8 mouse cellular contexts compared by ENCODE assay signal in genomic region chr6:17692647-17693046, GRCm38 (mm10). TPM values are rescaled to one million over a fixed set of nuclear protein-coding genes. Genes with fewer than 3 reads are reported as not detected.
DNase-seq lines count a peak whose midpoint lies in the region; ATAC-seq and TF ChIP-seq lines count a peak whose summit lies in the region.

Gene St7, plus strand, starts transcription at chr6:17692933.

- WGBS in cerebellum, adult 2 months = 92% methylated on average over 7 of the region's 7 CpGs
- 75% methylated on average over 7 of the region's 7 CpGs for WGBS in liver, embryonic 11.5 days

- no peak for TF ChIP-seq CTCF in cerebellum, adult 2 months (IDR thresholded peaks at IDR 0.05; ENCODE audit: borderline replicate concordance, insufficient read depth, low read depth, low read length)
- TF ChIP-seq CTCF in C2C12 (IDR thresholded peaks at IDR 0.05; ENCODE audit: control insufficient read depth, insufficient read depth, insufficient read length) = no peak

- H3K36me3 ChIP-seq in C2C12 (ENCODE audit: control insufficient read depth, insufficient read depth) = peaks cover 5% of the 10 kb centered on the region
- H3K36me3 ChIP-seq in erythroblast, embryonic 14.5 days (ENCODE audit: control insufficient read depth) = peaks cover 5% of the 10 kb centered on the region
- H3K36me3 ChIP-seq in liver, embryonic 11.5 days (ENCODE audit: control insufficient read depth, insufficient read depth, low read length) = no peaks in the 10 kb centered on the region

- peak within 1 kb of the TSS; percentile 97 for H3K4me3 ChIP-seq in cerebellum, adult 2 months (replicated peaks; ENCODE audit: insufficient read depth, low read depth, low read length)
- peak within 1 kb of the TSS; percentile 50 for H3K4me3 ChIP-seq in C2C12 (ENCODE audit: insufficient read depth, poor library complexity, severe bottlenecking)
- H3K4me3 ChIP-seq in erythroblast, embryonic 14.5 days (replicated peaks) = peak within 1 kb of the TSS; percentile 94
- H3K4me3 ChIP-seq in liver, embryonic 11.5 days (ENCODE audit: low read depth, low read length) = peak within 1 kb of the TSS; percentile 86

- H3K79me3 ChIP-seq in C2C12 (ENCODE audit: low read depth) = peaks cover 3% of the 10 kb centered on the region

- no peak for ATAC-seq in liver, embryonic 11.5 days (replicated peaks; ENCODE audit: low FRiP score)

- no peaks in the 10 kb centered on the region for H3K4me1 ChIP-seq in cerebellum, adult 2 months (ENCODE audit: control insufficient read depth, insufficient read depth, low read length)
- peaks cover 30% of the 10 kb centered on the region for H3K4me1 ChIP-seq in erythroblast, embryonic 14.5 days (ENCODE audit: control insufficient read depth)
- H3K4me1 ChIP-seq in liver, embryonic 11.5 days (replicated peaks; ENCODE audit: control insufficient read depth, insufficient read depth, low read length) = peaks cover 6% of the 10 kb centered on the region

- DNase-seq in cerebellum, adult 2 months = no peak
- DNase-seq in cerebellum, adult 8-10 months = no peak
- no peak for DNase-seq in heart, postnatal 36 days
- DNase-seq in liver, embryonic 11.5 days (ENCODE audit: low spot score) = no peak
- no peak for DNase-seq in kidney, adult 9 months
- no peak for DNase-seq in cerebellum, postnatal 25 days

- no peaks in the 10 kb centered on the region for H3K9me3 ChIP-seq in erythroblast, embryonic 14.5 days (ENCODE audit: control insufficient read depth, low read length)
- no peaks in the 10 kb centered on the region for H3K9me3 ChIP-seq in liver, embryonic 11.5 days (ENCODE audit: control insufficient read depth, low read length)

- TF ChIP-seq POLR2A in cerebellum, adult 2 months (IDR thresholded peaks at IDR 0.05; ENCODE audit: borderline replicate concordance, insufficient read depth, low read length) = no peak

- H3ac ChIP-seq in C2C12 (ENCODE audit: control insufficient read depth, insufficient read length, low read depth) = peak within 1 kb of the TSS; percentile 91

- H3K79me2 ChIP-seq in C2C12 (ENCODE audit: control insufficient read depth, insufficient read depth) = no peaks in the 10 kb centered on the region

- intact Hi-C loops in heart, postnatal 36 days (cut with DNase I) = loop anchor here (5.0 kb wide), 1 partner anchor 55 kb away; the partner anchor contains the start of gene Capza2

- H3K27me3 ChIP-seq in cerebellum, adult 2 months (ENCODE audit: control insufficient read depth, insufficient read depth, low read length) = no peaks in the 10 kb centered on the region
- H3K27me3 ChIP-seq in C2C12 (ENCODE audit: control insufficient read depth, insufficient read depth, insufficient read length) = no peaks in the 10 kb centered on the region
- no peaks in the 10 kb centered on the region for H3K27me3 ChIP-seq in erythroblast, embryonic 14.5 days (ENCODE audit: control insufficient read depth)
- no peaks in the 10 kb centered on the region for H3K27me3 ChIP-seq in liver, embryonic 11.5 days (replicated peaks; ENCODE audit: control insufficient read depth, insufficient read depth, low read length)

- H3K27ac ChIP-seq in cerebellum, adult 2 months (ENCODE audit: insufficient read depth, low read length) = peak within 1 kb of the TSS; percentile 40; the same call in 1 of the 2 replicates
- peak within 1 kb of the TSS; percentile 91 for H3K27ac ChIP-seq in liver, embryonic 11.5 days (ENCODE audit: low read depth, low read length)

- H3K9ac ChIP-seq in liver, embryonic 11.5 days (ENCODE audit: low read depth, low read length) = peak within 1 kb of the TSS; percentile 96

- peak within 1 kb of the TSS; percentile 85 for H3K4me2 ChIP-seq in liver, embryonic 11.5 days

TF ChIP-seq in C2C12, 6 proteins besides CTCF, POLR2A, EP300 and RAD21:
- TF ChIP-seq MYOG (IDR thresholded peaks at IDR 0.05; ENCODE audit: control insufficient read depth, extremely low read depth, insufficient read length) = no peak
- no peak for TF ChIP-seq USF1 (IDR thresholded peaks at IDR 0.05; ENCODE audit: low read depth)
- TF ChIP-seq CEBPB (IDR thresholded peaks at IDR 0.05; ENCODE audit: low read depth) = no peak
- TF ChIP-seq FOSL1 (IDR thresholded peaks at IDR 0.05; ENCODE audit: insufficient read depth, low read length, poor library complexity, severe bottlenecking) = no peak
- no peak for TF ChIP-seq MYOD1 (IDR thresholded peaks at IDR 0.05; ENCODE audit: control insufficient read depth, insufficient read length, low read depth)
- TF ChIP-seq MAX (IDR thresholded peaks at IDR 0.05) = no peak

RNA-seq across cellular contexts. Expression of gene St7, which starts in this region (rescaled TPM):
- polyA plus RNA-seq in cerebellum, adult 2 months (2012; rRNA removed) = 23.8 and 28.2 TPM in 2 replicates
- polyA plus RNA-seq in C2C12 (2012; fragmentation: generic; extraction: Trizol) = 8.4 TPM
- 0.41 and 0.85 TPM in 2 replicates for polyA plus RNA-seq in erythroblast, embryonic 14.5 days (2012)
- total RNA-seq in heart, postnatal 36 days (2021) = 10 to 100 TPM; 15.6 to 17.4 TPM
- polyA plus RNA-seq in liver, embryonic 11.5 days (2014; fragmentation: Nextera tagmentation; extraction: Ambion mirVana) = 16.9 and 18.6 TPM in 2 replicates
